Mouse (Mus musculus) intestine, embryonic 15.5 days (tissue): ENCODE results near the gene Pknox1. TPM values are rescaled to one million over a fixed set of nuclear protein-coding genes. Genes with fewer than 3 reads are reported as not detected.
A peak's percentile ranks its signal among the peaks of the same experiment; 100 is the strongest.

ENCODE experiments used
- ATAC-seq: fragments of 200-750 bp; cut with Nextera tagmentation; 2 replicates; pipeline ENCODE4 v1.8.0; 2017; ENCODE audit warnings: moderate TSS enrichment, moderate library complexity
- H3K27ac ChIP-seq: fragments of 300-500 bp; sonication (generic); 2 replicates; pipeline ENCODE4 v1.5.1; 2015; ENCODE audit warnings: mild to moderate bottlenecking, inconsistent platforms
- H3K27me3 ChIP-seq: fragments of 300-500 bp; sonication (generic); replicated peaks from 2 replicates; pipeline ENCODE4 v1.6.1; 2015; ENCODE audit warnings: inconsistent platforms
- H3K36me3 ChIP-seq: fragments of 300-500 bp; sonication (generic); 2 replicates; pipeline ENCODE4 v1.6.1; 2015; ENCODE audit warnings: inconsistent platforms
- H3K4me1 ChIP-seq: fragments of 300-500 bp; sonication (generic); replicated peaks from 2 replicates; pipeline ENCODE4 v1.6.1; 2015; ENCODE audit warnings: inconsistent platforms
- H3K4me2 ChIP-seq: fragments of 300-500 bp; sonication (generic); replicated peaks from 2 replicates; pipeline ENCODE4 v1.6.1; 2015; ENCODE audit warnings: mild to moderate bottlenecking, inconsistent platforms
- H3K4me3 ChIP-seq: fragments of 300-500 bp; sonication (generic); replicated peaks from 2 replicates; pipeline ENCODE4 v1.5.1; 2015; ENCODE audit warnings: inconsistent platforms
- H3K9ac ChIP-seq: fragments of 300-500 bp; sonication (generic); 2 replicates; pipeline ENCODE4 v1.6.1; 2015; ENCODE audit warnings: inconsistent platforms
- H3K9me3 ChIP-seq: fragments of 300-500 bp; sonication (generic); 2 replicates; pipeline ENCODE4 v1.6.1; 2016; ENCODE audit warnings: inconsistent platforms
- WGBS: fragments of 180-500 bp; shearing (Covaris S2); methylation state at CpG from one replicate; pipeline ENCODE4 v1.1.7; 2015; 5-methylcytosine and 5-hydroxymethylcytosine counted together
- polyA plus RNA-seq: library from polyadenylated mRNA; unstranded; fragments of >200 nt; fragmentation: Nextera tagmentation; extraction: Ambion mirVana; gene quantifications from 2 replicates; pipeline ENCODE4 v1.2.1, GENCODE M21; 2015

Gene Pknox1
- polyA plus RNA-seq, 1 experiment from 2014 or later = 29.8 TPM

DNA sequence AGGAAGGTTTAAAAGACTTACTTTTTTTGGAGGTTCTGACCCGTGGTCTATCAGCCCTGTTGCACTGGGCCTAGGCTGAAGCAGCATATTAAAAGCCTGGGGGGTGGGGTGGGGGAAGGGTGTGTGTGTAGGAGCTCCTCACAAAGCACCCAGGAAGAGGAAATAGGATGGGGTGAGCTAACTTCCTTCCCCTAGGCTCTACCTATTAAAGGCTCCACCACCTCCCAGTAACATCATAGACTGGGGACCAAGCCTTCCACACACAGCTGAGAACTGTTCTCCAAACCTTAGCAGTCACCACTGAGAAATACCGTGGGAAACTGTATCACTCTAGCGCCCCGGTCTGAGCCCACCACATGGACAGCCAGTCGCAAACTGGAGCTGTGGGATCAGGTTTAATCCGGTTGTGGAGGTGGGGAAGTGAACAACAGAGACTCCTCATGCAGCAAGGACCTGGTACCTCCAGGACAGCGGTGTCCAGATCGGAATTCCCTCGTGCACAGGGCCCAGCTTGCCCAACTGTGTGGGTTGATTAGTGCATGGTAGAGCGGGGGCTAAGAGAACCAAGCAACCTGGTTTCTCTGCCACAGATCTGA is 6.5 kb upstream of the Pknox1 start:
- Histone ChIP-seq H3K27me3 (no peaks in the 10 kb centered on the region), H3K9me3 (no peaks in the 10 kb centered on the region), H3K9ac (no peak overlapping the region), H3K4me3 (no peak overlapping the region), H3K4me1 (peaks cover 15% of the 10 kb centered on the region), H3K36me3 (no peaks in the 10 kb centered on the region), H3K27ac (peak overlapping the region; percentile 54), H3K4me2 (peak overlapping the region; percentile 36)
- WGBS = 65% methylated on average over 10 of the region's 10 CpGs
- ATAC-seq = peak; percentile 42

- Histone ChIP-seq H3K4me3 (no peak overlapping the region), H3K9ac (no peak overlapping the region), H3K4me2 (no peak overlapping the region), H3K27me3 (no peaks in the 10 kb centered on the region), H3K36me3 (no peaks in the 10 kb centered on the region), H3K9me3 (no peaks in the 10 kb centered on the region), H3K4me1 (peaks cover 15% of the 10 kb centered on the region), H3K27ac (no peak overlapping the region)
- WGBS = 86% methylated on average over 11 of the region's 11 CpGs
- ATAC-seq = no peak
These were observed 5.3 kb upstream of the Pknox1 start for GRCm38 (mm10) chr17:31559021-31559789.

DNA sequence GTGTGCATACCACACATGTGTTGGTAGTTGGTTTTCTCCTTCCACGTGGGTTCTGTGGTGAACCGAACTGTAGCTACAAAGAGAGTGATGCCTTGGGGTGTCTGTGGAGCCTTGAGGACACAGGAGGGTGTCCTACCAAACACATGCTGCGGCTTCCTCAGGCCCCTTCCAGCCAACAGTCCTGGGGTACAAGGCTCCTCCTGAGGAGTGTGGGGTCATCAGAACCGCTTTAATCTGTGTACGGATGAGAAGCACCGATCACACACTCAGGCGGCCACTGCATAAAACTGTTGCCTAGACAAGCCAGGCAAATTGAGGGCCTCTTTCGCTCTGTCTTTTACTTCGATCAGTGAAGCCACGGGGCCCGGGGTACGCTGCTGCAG is 911 bp upstream of the Pknox1 start:
- 15% methylated on average over 12 of the region's 12 CpGs for WGBS
- no peak for ATAC-seq
- peak overlapping the region; percentile 83 for H3K27ac ChIP-seq
- H3K4me3 ChIP-seq = peak overlapping the region; percentile 78
- no peaks in the 10 kb centered on the region for H3K27me3 ChIP-seq
- H3K4me2 ChIP-seq = peak overlapping the region; percentile 55
- no peaks in the 10 kb centered on the region for H3K36me3 ChIP-seq
- peak overlapping the region; percentile 41 for H3K9ac ChIP-seq
- H3K9me3 ChIP-seq = no peaks in the 10 kb centered on the region
- peaks cover 20% of the 10 kb centered on the region for H3K4me1 ChIP-seq

- Histone ChIP-seq H3K4me1 (peaks cover 23% of the 10 kb centered on the region), H3K36me3 (no peaks in the 10 kb centered on the region), H3K4me2 (peak overlapping the region; percentile 82), H3K4me3 (peak overlapping the region; percentile 78), H3K9me3 (no peaks in the 10 kb centered on the region), H3K9ac (peak overlapping the region; percentile 80), H3K27me3 (no peaks in the 10 kb centered on the region), H3K27ac (peak overlapping the region; percentile 97)
- ATAC-seq = no peak
- under 1% methylated on average over 30 of the region's 44 CpGs for whole genome bisulfite sequencing
These were observed 265 bp downstream of the Pknox1 start for GRCm38 (mm10) chr17:31564858-31565140.

DNA sequence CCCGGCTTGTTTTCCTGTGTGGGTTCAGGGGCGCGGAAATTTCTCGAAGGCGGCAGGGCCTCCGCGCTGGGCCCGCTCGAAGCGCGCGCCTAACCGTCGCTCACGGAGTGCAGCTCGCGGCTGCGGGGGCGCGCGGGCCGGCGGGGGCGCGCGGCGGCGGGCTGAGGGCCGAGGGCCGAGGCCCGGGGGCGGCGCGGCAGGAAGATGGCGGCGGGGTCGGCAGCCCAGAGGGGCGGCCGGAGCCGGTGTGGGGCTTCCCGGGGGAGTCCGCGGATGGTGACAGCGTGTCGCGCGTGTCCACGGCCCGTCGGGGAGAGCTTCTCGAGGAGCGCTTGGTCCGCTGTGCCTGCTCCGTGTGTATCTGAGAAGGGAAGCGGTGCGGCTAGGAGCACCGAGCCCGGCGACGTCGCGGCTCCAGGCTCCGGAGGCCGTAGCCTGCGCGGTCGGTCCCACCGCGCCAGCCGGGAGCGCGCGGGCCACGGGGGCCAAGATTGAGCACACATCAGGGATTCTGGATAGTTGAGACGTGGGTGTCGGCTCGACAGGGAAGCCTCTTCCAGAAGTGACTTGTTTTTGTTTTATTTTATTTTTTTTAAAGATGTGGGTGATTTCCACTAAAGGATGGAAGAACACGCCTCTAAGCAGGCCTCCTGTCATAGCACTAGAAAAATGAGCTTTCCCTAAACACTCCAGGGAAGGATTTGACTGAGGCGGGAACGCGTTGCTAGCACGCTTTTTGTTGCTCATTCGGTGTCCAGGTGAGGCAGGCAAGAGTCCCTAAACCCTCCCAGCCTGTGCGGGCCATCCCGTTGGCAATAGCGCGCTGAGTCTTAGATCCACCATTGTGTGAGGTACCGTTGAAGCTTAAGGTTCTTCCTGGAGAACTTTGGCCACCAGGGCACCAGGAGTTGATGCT is 865 bp downstream of the Pknox1 start:
- Histone ChIP-seq H3K9me3 (no peaks in the 10 kb centered on the region), H3K9ac (peak overlapping the region; percentile 80), H3K27me3 (no peaks in the 10 kb centered on the region), H3K27ac (peak overlapping the region; percentile 97), H3K36me3 (no peaks in the 10 kb centered on the region), H3K4me1 (peaks cover 23% of the 10 kb centered on the region), H3K4me2 (peak overlapping the region; percentile 82), H3K4me3 (peak overlapping the region; percentile 78)
- ATAC-seq = peak; percentile 50
- WGBS = under 1% methylated on average over 83 of the region's 88 CpGs

DNA sequence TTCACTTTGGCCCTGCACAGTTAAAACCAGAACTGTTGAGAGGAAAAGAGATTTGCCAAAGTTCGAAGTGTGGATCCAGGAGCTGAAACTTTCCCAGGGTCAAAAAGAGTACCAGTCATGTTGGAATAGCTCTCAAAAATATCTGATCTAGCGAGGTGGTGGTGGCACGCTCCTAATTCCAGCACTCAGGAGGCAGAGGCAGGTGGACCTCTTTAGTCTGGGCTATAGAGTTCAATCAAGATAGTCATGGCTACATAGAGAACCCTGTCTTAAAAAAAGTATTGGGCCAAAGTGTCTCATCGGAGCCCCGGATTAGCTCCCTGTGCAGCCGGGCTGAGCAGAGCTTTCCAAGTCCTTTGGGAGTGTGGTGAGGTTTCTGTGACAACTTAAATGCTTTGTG is 1.7 kb downstream of the Pknox1 start:
- Histone ChIP-seq H3K9me3 (no peaks in the 10 kb centered on the region), H3K27me3 (no peaks in the 10 kb centered on the region)
- WGBS = 75% methylated on average over 6 of the region's 6 CpGs

GRCm38 (mm10) chr17:31569756-31570155 is 5.2 kb downstream of the Pknox1 start:
- no peak overlapping the region for H3K9ac ChIP-seq
- H3K4me2 ChIP-seq = no peak overlapping the region
- no peak overlapping the region for H3K27ac ChIP-seq
- peaks cover 23% of the 10 kb centered on the region for H3K4me1 ChIP-seq
- no peaks in the 10 kb centered on the region for H3K27me3 ChIP-seq
- H3K4me3 ChIP-seq = no peak overlapping the region
- H3K9me3 ChIP-seq = no peaks in the 10 kb centered on the region
- no peaks in the 10 kb centered on the region for H3K36me3 ChIP-seq
- WGBS = 71% methylated on average over 1 of the region's 1 CpGs
- ATAC-seq = no peak

More for the DNA sequence above, 1.7 kb downstream of the Pknox1 start:
- no peak for ATAC-seq
- peak overlapping the region; percentile 80 for H3K9ac ChIP-seq
- peaks cover 23% of the 10 kb centered on the region for H3K4me1 ChIP-seq
- no peak overlapping the region for H3K27ac ChIP-seq
- peak overlapping the region; percentile 82 for H3K4me2 ChIP-seq
- no peaks in the 10 kb centered on the region for H3K36me3 ChIP-seq
- H3K4me3 ChIP-seq = peak overlapping the region; percentile 78

DNA sequence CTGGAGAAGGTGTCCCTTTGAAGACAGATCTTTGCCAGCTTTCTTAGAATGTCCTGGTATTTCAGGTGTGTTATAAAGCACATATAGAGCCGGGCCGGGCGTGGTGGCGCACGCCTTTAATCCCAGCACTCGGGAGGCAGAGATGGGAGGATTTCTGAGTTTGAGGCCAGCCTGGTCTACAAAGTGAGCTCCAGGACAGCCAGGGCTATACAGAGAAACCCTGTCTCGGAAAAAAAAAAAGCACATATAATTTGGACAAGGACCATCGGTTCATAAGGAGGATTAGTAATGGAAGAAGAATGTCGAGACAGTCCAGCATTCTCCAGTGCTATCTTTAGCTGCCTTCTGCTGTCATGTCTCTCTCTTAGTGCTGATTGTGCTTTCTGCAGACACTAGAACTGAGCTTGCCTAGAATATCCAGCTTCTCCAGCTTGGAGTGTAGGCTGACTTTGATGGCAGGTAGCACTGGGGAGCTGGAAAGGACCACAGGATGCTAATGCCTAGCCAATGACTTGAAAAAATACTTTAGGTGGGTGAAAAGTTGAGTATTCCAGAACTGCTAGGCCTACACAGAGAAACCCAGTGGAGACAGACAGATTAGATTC is 5.9 kb downstream of the Pknox1 start:
- H3K4me2 ChIP-seq = no peak overlapping the region
- no peaks in the 10 kb centered on the region for H3K36me3 ChIP-seq
- H3K9ac ChIP-seq = no peak overlapping the region
- peak; percentile 52; the same call in 1 of the 2 replicates for ATAC-seq
- 0 out of 2 replicates have a peak overlapping the region, but pooled peaks have one; percentile 23 for H3K27ac ChIP-seq
- peaks cover 23% of the 10 kb centered on the region for H3K4me1 ChIP-seq
- WGBS = 75% methylated on average over 9 of the region's 9 CpGs
- H3K27me3 ChIP-seq = no peaks in the 10 kb centered on the region
- H3K9me3 ChIP-seq = no peaks in the 10 kb centered on the region
- H3K4me3 ChIP-seq = no peak overlapping the region

DNA sequence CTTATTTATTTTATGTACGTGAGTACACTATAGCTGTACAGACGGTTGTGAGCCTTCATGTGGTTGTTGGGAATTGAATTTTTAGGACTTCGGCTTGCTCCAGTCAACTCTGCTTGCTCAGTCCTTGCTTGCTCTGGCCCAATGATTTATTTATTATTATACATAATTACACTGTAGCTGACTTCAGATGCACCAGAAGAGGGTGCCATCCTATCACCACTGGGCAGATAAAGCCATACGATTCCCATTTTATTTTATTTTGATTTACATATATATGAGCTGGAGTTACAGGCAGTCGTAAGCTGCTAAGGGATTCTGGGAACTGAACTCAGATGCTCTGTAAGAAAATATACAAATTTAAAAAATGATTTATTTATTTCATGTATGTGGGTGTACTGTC is 7.2 kb downstream of the Pknox1 start:
- H3K4me1 ChIP-seq = peaks cover 17% of the 10 kb centered on the region
- no peak overlapping the region for H3K27ac ChIP-seq
- no peaks in the 10 kb centered on the region for H3K9me3 ChIP-seq
- no peak overlapping the region for H3K9ac ChIP-seq
- H3K36me3 ChIP-seq = no peaks in the 10 kb centered on the region
- no peak overlapping the region for H3K4me3 ChIP-seq
- no peak for ATAC-seq
- no peak overlapping the region for H3K4me2 ChIP-seq
- no peaks in the 10 kb centered on the region for H3K27me3 ChIP-seq
- WGBS = 85% methylated on average over 5 of the region's 5 CpGs

- H3K4me2 ChIP-seq = no peak overlapping the region
- no peaks in the 10 kb centered on the region for H3K27me3 ChIP-seq
- H3K4me3 ChIP-seq = no peak overlapping the region
- WGBS = 71% methylated on average over 7 of the region's 7 CpGs
- no peaks in the 10 kb centered on the region for H3K9me3 ChIP-seq
- H3K4me1 ChIP-seq = no peaks in the 10 kb centered on the region
- H3K9ac ChIP-seq = no peak overlapping the region
- H3K27ac ChIP-seq = no peak overlapping the region
- no peaks in the 10 kb centered on the region for H3K36me3 ChIP-seq
- peak; percentile 41; the same call in 1 of the 2 replicates for ATAC-seq
These were observed 10.1 kb downstream of the Pknox1 start for GRCm38 (mm10) chr17:31574662-31575061.

- H3K9ac ChIP-seq = no peak overlapping the region
- H3K4me1 ChIP-seq = peaks cover 7% of the 10 kb centered on the region; the same call in 1 of the 2 replicates
- H3K4me3 ChIP-seq = no peak overlapping the region
- H3K27ac ChIP-seq = no peak overlapping the region
- WGBS = 75% methylated on average over 10 of the region's 10 CpGs
- no peak overlapping the region for H3K4me2 ChIP-seq
- H3K27me3 ChIP-seq = no peaks in the 10 kb centered on the region
- H3K36me3 ChIP-seq = no peaks in the 10 kb centered on the region
- ATAC-seq = no peak
- H3K9me3 ChIP-seq = no peaks in the 10 kb centered on the region
These were observed 12.1 kb downstream of the Pknox1 start for GRCm38 (mm10) chr17:31576394-31577175.
